Mouse (Mus musculus): ENCODE data around the gene Sprr2a2. TPM values are rescaled to one million over a fixed set of nuclear protein-coding genes. Genes with fewer than 3 reads are reported as not detected.
A peak's percentile ranks its signal among the peaks of the same experiment; 100 is the strongest.
"Not testable (repeated sequence)": the region's sequence is repeated elsewhere in the genome, so short reads cannot be mapped to it uniquely, and the experiment has no call there.

The Sprr2a2 gene
- polyA plus RNA-seq, 1 experiment from 2014 or later, result not detected

GRCm38 (mm10) chr3:92253860-92254259 lies 38.1 kb downstream of the Sprr2a2 start:
- WGBS, result no CpG with 5 or more reads among the region's 8 CpGs
- ATAC-seq (replicated peaks; ENCODE audit: low FRiP score), result peak; percentile 35; the same call in 1 of the 2 replicates

DNA sequence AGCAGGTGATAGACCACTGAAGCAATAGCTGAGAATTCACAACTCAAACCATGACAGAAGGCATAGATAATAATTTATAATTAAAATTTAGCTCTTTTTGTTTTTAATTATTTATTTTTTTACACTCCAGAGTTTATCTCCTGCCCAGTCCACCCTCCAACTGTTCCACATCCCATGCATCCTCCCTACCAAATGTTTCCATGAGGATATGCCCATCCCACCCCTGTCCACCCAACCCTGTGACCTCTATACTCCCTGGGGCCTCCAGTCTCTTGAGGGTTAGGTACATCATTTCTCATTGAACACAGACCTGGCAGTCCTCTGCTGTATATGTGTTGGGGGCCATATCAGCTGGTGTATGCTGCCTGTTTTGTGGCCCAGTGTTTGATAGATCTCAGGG lies 42.8 kb downstream of the Sprr2a2 start:
- not testable (repeated sequence) for DNase-seq (ENCODE audit: low spot score); H3K9ac ChIP-seq (ENCODE audit: low read length); H3K4me1 ChIP-seq (replicated peaks; ENCODE audit: control insufficient read depth, insufficient read depth, low read length); H3K9me3 ChIP-seq (ENCODE audit: control insufficient read depth, low read length); H3K36me3 ChIP-seq (ENCODE audit: control insufficient read depth, insufficient read depth, low read length); H3K27ac ChIP-seq (ENCODE audit: low read depth, low read length); H3K4me3 ChIP-seq (ENCODE audit: low read depth, low read length); H3K27me3 ChIP-seq (ENCODE audit: control insufficient read depth, insufficient read depth, low read length); H3K4me2 ChIP-seq (ENCODE audit: low read depth, low read length, severe bottlenecking)
- ATAC-seq (replicated peaks; ENCODE audit: low FRiP score), result peak; percentile 63

More at GRCm38 (mm10) chr3:92253860-92254259, 38.1 kb downstream of the Sprr2a2 start:
- H3K4me1 ChIP-seq (replicated peaks; ENCODE audit: control insufficient read depth, insufficient read depth, low read length); DNase-seq (ENCODE audit: low spot score); H3K4me3 ChIP-seq (ENCODE audit: low read depth, low read length); H3K9ac ChIP-seq (ENCODE audit: low read length); H3K36me3 ChIP-seq (ENCODE audit: control insufficient read depth, insufficient read depth, low read length); H3K27me3 ChIP-seq (ENCODE audit: control insufficient read depth, insufficient read depth, low read length); H3K27ac ChIP-seq (ENCODE audit: low read depth, low read length); H3K4me2 ChIP-seq (ENCODE audit: low read depth, low read length, severe bottlenecking); H3K9me3 ChIP-seq (ENCODE audit: control insufficient read depth, low read length): not testable (repeated sequence)

DNA sequence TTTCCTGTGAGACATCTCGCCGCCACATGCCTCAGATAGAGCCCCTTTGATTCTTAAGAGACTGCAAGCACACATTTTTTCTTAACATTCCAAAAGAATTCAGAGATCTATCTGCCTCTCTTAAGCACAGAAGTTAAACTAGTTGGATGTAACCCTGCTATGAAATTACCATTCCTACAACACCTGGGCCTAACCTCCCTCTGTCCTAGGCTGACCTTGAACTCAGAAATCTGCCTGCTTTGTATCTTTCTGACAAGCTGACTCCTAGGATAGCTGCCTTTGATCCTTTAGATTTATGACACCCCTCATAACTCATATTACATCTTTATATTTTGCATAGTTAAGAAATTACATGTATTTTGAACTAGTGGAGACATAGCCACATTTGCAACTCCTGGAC lies 47.7 kb downstream of the Sprr2a2 start:
- H3K4me2 ChIP-seq (ENCODE audit: low read depth, low read length, severe bottlenecking); H3K9ac ChIP-seq (ENCODE audit: low read length); H3K9me3 ChIP-seq (ENCODE audit: control insufficient read depth, low read length); ATAC-seq (replicated peaks; ENCODE audit: low FRiP score); H3K27me3 ChIP-seq (ENCODE audit: control insufficient read depth, insufficient read depth, low read length); H3K27ac ChIP-seq (ENCODE audit: low read depth, low read length); H3K36me3 ChIP-seq (ENCODE audit: control insufficient read depth, insufficient read depth, low read length); H3K4me1 ChIP-seq (replicated peaks; ENCODE audit: control insufficient read depth, insufficient read depth, low read length); DNase-seq (ENCODE audit: low spot score); H3K4me3 ChIP-seq (ENCODE audit: low read depth, low read length): not testable (repeated sequence)
- no CpG with 5 or more reads among the region's 2 CpGs for WGBS

DNA sequence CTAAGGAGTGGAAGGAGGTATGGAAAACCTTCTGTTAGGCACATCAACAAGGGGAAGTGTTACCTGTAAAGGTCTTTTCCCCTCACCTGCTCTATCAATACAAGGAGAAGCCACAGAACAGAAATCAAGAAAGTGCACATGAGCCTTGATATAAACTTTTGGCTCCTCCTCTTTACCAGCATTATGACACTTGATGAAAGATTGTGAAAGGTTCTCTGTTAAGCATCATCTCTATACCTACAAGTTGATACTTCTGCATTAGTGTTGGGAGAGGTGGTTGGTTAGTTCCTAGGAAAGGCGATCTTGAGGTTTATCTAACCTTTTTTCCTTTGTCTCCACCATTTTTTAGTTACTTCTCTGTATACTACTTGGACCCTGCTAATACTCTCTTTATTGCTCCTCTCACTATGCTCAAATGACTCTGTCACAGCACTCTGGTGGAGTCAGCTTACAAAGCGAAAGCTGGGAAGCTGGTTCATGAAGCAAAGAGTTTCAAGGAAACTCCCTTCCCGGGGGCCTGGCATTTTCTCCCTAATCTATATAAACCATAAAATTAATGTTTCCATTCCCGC lies 55.8 kb downstream of the Sprr2a2 start:
- not testable (repeated sequence) for H3K36me3 ChIP-seq (ENCODE audit: control insufficient read depth, insufficient read depth, low read length); H3K4me3 ChIP-seq (ENCODE audit: low read depth, low read length); DNase-seq (ENCODE audit: low spot score); H3K4me1 ChIP-seq (replicated peaks; ENCODE audit: control insufficient read depth, insufficient read depth, low read length); H3K27me3 ChIP-seq (ENCODE audit: control insufficient read depth, insufficient read depth, low read length); H3K4me2 ChIP-seq (ENCODE audit: low read depth, low read length, severe bottlenecking); H3K27ac ChIP-seq (ENCODE audit: low read depth, low read length); H3K9ac ChIP-seq (ENCODE audit: low read length); H3K9me3 ChIP-seq (ENCODE audit: control insufficient read depth, low read length)
- ATAC-seq (replicated peaks; ENCODE audit: low FRiP score), result 0 out of 2 replicates have a peak, but pooled peaks have one; percentile 45
- no CpG with 5 or more reads among the region's 4 CpGs for WGBS

DNA sequence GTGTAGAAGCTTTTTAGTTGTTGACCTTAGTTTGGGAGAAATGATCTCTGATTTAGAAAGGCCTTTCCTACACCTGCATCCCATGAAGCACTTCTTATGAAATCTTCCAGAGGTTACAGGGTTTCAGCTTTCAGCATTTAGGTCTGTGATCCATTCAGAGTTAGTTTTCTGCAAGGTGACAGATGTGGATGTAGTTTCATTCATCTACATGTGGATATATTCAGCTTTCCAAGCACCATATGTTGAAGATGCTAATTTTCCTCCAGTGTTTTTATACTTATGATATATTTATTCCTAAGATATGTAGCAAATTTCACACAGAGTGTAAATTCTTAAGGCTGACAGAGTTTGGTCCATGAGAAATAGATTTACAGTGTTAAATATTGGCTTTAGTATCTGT lies 57.8 kb downstream of the Sprr2a2 start:
- ATAC-seq (replicated peaks; ENCODE audit: low FRiP score), result not testable (repeated sequence)

DNA sequence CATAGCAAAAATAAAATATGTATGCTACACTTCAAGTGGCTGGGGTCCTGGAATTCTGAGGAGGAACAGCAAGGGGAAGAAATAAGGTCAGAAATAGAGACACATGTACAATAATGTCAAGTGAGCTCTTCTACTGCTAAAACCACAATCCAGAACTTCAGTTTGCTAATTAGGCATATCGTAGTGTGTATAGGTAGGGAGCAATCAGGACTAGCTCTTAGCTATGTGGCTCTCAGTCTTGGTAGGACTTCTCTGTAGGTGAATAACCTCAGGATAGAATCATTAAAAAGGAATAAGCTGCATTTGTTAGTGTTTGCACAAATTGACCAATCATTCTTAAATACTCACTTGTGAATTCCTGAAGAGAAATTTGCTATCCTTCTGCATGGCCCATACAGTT lies 58.3 kb downstream of the Sprr2a2 start:
- not testable (repeated sequence) for H3K27ac ChIP-seq (ENCODE audit: low read depth, low read length); H3K4me2 ChIP-seq (ENCODE audit: low read depth, low read length, severe bottlenecking); ATAC-seq (replicated peaks; ENCODE audit: low FRiP score); H3K9me3 ChIP-seq (ENCODE audit: control insufficient read depth, low read length); H3K36me3 ChIP-seq (ENCODE audit: control insufficient read depth, insufficient read depth, low read length); H3K27me3 ChIP-seq (ENCODE audit: control insufficient read depth, insufficient read depth, low read length); H3K4me1 ChIP-seq (replicated peaks; ENCODE audit: control insufficient read depth, insufficient read depth, low read length); DNase-seq (ENCODE audit: low spot score); H3K4me3 ChIP-seq (ENCODE audit: low read depth, low read length); H3K9ac ChIP-seq (ENCODE audit: low read length)
- WGBS, result no CpG with 5 or more reads among the region's 1 CpGs

More for the DNA sequence above, 57.8 kb downstream of the Sprr2a2 start:
- not testable (repeated sequence) for H3K9me3 ChIP-seq (ENCODE audit: control insufficient read depth, low read length); H3K4me2 ChIP-seq (ENCODE audit: low read depth, low read length, severe bottlenecking); DNase-seq (ENCODE audit: low spot score); H3K27ac ChIP-seq (ENCODE audit: low read depth, low read length); H3K4me3 ChIP-seq (ENCODE audit: low read depth, low read length); H3K9ac ChIP-seq (ENCODE audit: low read length); H3K27me3 ChIP-seq (ENCODE audit: control insufficient read depth, insufficient read depth, low read length); H3K4me1 ChIP-seq (replicated peaks; ENCODE audit: control insufficient read depth, insufficient read depth, low read length); H3K36me3 ChIP-seq (ENCODE audit: control insufficient read depth, insufficient read depth, low read length)

- H3K27me3 ChIP-seq (ENCODE audit: control insufficient read depth, insufficient read depth, low read length); H3K9me3 ChIP-seq (ENCODE audit: control insufficient read depth, low read length); H3K4me3 ChIP-seq (ENCODE audit: low read depth, low read length); H3K9ac ChIP-seq (ENCODE audit: low read length); DNase-seq (ENCODE audit: low spot score); H3K4me1 ChIP-seq (replicated peaks; ENCODE audit: control insufficient read depth, insufficient read depth, low read length); ATAC-seq (replicated peaks; ENCODE audit: low FRiP score); H3K36me3 ChIP-seq (ENCODE audit: control insufficient read depth, insufficient read depth, low read length); H3K4me2 ChIP-seq (ENCODE audit: low read depth, low read length, severe bottlenecking); H3K27ac ChIP-seq (ENCODE audit: low read depth, low read length): not testable (repeated sequence)
Observed at GRCm38 (mm10) chr3:92279663-92280062, 63.9 kb downstream of the Sprr2a2 start.

DNA sequence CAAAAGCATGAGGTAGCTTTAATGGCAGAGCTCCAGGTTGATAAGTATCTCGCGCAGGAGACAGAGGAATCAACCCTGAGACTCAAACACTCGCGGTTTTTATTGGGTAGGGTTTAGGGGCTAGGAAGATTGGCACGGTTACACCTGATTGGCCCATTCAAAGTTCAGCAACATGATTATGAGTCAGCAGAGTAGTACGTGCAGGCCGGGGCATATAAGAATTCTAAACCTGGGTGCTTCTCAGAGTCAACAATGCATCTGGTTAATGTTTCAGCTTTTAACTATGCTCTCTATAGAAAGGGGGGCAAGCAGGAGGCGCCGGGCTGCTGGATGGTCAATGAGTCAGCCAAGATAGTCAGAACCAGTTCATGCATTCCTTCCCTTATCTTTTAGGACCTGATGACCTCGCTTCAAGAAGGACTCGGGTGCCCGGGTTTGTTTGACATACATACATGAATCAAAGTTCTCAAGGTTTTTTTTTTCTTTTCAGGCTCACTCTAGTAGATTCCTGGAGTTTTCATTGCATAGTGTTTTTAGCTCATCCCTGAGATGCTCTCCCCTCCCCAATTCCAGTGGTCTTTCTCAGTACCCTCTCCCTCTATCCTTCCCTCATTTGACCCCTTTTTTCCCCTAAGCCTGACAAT lies 65.4 kb downstream of the Sprr2a2 start:
- not testable (repeated sequence) for H3K27me3 ChIP-seq (ENCODE audit: control insufficient read depth, insufficient read depth, low read length); H3K4me3 ChIP-seq (ENCODE audit: low read depth, low read length); H3K9ac ChIP-seq (ENCODE audit: low read length); H3K27ac ChIP-seq (ENCODE audit: low read depth, low read length); DNase-seq (ENCODE audit: low spot score); H3K9me3 ChIP-seq (ENCODE audit: control insufficient read depth, low read length); H3K4me2 ChIP-seq (ENCODE audit: low read depth, low read length, severe bottlenecking); ATAC-seq (replicated peaks; ENCODE audit: low FRiP score); H3K36me3 ChIP-seq (ENCODE audit: control insufficient read depth, insufficient read depth, low read length); H3K4me1 ChIP-seq (replicated peaks; ENCODE audit: control insufficient read depth, insufficient read depth, low read length)
- WGBS, result 92% methylated on average over 5 of the region's 12 CpGs

DNA sequence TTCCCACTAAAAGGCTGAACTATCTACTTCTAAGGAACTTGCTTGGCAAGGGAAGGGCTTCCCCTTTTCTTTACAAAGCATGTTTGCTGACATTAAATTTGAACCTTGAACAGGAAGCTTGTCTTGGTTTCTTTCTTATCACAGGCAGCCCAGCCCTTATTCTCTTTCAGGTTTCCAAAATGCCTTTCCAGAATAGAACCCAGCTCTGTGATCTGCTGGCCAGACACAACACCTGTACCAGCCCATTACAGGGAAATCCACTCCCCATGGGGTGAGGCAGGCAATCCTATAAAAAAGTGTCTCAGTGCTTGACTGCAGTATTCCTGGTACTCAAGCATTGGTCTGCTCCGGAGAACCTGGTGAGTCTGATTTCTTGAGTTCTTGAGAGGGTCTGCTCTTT lies 69.4 kb downstream of the Sprr2a2 start, which contains the start of gene Sprr2a3:
Gene Sprr2a3 (plus strand): TSS at position 317 of the 400 bp plus-strand sequence.
- not testable (repeated sequence) for H3K4me1 ChIP-seq (replicated peaks; ENCODE audit: control insufficient read depth, insufficient read depth, low read length); DNase-seq (ENCODE audit: low spot score)

More for the DNA sequence above, 69.4 kb downstream of the Sprr2a2 start, which contains the start of gene Sprr2a3:
- not testable (repeated sequence) for H3K4me2 ChIP-seq (ENCODE audit: low read depth, low read length, severe bottlenecking); H3K36me3 ChIP-seq (ENCODE audit: control insufficient read depth, insufficient read depth, low read length); H3K27me3 ChIP-seq (ENCODE audit: control insufficient read depth, insufficient read depth, low read length); ATAC-seq (replicated peaks; ENCODE audit: low FRiP score); H3K27ac ChIP-seq (ENCODE audit: low read depth, low read length); H3K4me3 ChIP-seq (ENCODE audit: low read depth, low read length); H3K9ac ChIP-seq (ENCODE audit: low read length); H3K9me3 ChIP-seq (ENCODE audit: control insufficient read depth, low read length)
- 82% methylated on average over 1 of the region's 1 CpGs for WGBS
